Mouse (Mus musculus) ES-CJ7 (cell line): ENCODE measurements at regions not wholly inside any gene's neighbourhood (a gene's known extent, or its start where the extent isn't known, plus 50 kb on each side); places are given as distances from the start of the nearest gene placed in this dataset.

Experiments used
- DNase-seq: peaks from one replicate; pipeline ENCODE4 v3.0.0; 2011; ENCODE audit warnings: low read depth, low spot score

- no peak for DNase-seq
Measured at GRCm38 (mm10) chrX:77009336-77009735, 406.6 kb upstream of the Cldn34d start.

- no peak for DNase-seq
Measured at GRCm38 (mm10) chrX:77013890-77014289, 411.2 kb upstream of the Cldn34d start.

- peak; percentile 3 for DNase-seq
Measured at GRCm38 (mm10) chrX:77050401-77051381, 448.0 kb upstream of the Cldn34d start.

DNA sequence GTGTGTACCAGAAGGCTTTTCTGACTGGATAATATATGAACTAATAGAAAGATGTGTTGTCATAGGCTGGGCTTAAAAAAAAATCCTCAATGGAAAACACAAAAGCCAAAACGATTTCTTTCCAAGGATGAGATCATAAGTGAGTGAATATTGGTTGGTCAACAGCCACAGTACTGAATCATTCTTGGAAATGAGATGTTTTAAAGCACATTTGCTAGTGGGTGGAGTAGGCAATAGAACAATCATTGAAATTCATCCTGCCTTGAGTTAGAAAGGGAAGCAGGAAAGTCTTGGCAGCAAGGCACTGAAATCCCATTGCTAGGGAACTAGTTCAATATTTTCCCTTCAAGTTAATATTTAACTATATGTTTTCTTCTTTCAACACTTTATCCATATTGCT is 449.3 kb upstream of the Cldn34d start:
- no peak for DNase-seq

DNA sequence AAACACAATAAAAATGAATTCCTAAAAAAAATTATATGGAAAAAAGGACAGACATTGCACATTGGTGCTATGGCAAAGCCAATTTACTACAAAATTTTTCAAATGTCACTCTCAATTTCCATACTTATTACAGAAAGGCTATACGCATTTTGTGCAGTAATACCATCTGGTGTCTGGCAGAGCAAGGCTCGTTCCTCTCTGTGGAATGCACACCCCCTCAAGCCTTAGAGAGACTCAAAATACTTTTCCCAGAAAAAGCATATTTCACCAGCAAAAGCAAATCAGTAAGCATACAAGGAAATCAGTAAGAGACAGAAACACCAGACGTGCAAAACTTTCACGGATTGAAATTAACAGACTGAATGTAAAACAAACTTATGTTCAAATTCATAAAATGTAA is 431.0 kb upstream of the Tbl1x start:
- DNase-seq: no peak

DNA sequence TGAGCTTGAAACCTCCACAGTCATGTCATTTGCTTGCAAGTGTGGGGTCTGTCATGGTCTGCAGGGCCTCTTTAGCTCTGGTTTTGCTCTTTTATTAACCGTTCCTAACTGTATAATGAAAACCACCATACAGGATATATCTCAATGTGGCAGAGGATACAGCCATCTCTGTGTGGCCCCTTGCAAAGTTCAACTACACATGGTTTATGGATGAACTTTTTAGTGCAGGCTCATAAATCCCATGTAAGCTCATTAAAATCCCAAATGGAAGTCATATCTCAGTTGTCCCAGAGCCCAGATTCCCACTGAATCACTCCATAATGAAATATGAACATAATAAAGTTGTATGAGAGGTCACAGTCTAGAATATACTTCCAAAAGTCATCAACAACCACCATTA is 428.1 kb upstream of the Tbl1x start:
- DNase-seq: no peak

- no peak for DNase-seq
Measured at GRCm38 (mm10) chrX:77121761-77122160, 389.1 kb upstream of the Tbl1x start.
